ENCODE assay signal across 23 mouse cellular contexts in the genomic region with DNA sequence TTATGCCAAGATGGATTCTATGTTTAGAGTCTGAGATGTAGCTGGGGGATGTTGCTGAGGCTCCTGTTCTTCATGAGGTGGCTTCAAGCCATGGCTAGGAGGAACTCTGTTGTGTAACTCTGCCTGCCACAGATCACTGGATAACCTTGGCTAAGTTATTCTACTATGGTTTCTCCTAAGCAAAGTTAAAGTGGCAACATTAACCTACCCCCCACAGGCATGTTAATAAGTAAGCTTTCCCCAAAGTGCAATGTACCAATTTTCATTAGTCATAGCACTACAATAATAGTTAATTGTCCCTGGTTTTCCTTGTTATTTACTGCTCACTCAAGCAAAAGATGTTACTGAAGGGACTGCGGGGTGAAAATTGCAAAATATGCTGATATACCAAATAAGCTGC. TPM values are rescaled to one million over a fixed set of nuclear protein-coding genes. Genes with fewer than 3 reads are reported as not detected.
A peak's percentile ranks its signal among the peaks of the same experiment; 100 is the strongest.
DNase-seq lines count a peak whose midpoint lies in the region; ATAC-seq and TF ChIP-seq lines count a peak whose summit lies in the region.
"Had no signal": no experiment of that assay in that cellular context is flagged by ENCODE, and none has a peak within 500 bp of the region (broad histone marks: within the 10 kb centered on the region; RNA-seq: fewer than 3 reads in every experiment).

No protein-coding gene starts in this region.

- CTCF ChIA-PET in Patski (lab: Charles Lee): interaction anchor here (1.7 kb wide), 1 partner anchor 208 kb away, joined by 3 read pairs; no protein-coding TSS in a partner anchor

- H3K36me3 ChIP-seq in kidney, embryonic 16.5 days (ENCODE audit: insufficient read depth, low read length): no peaks in the 10 kb centered on the region
- H3K36me3 ChIP-seq in neural tube, embryonic 14.5 days (ENCODE audit: control insufficient read depth, insufficient read depth, low read length): no peaks in the 10 kb centered on the region
- H3K36me3 ChIP-seq in thymus, adult 2 months (ENCODE audit: control insufficient read depth, insufficient read depth, low read length): no peaks in the 10 kb centered on the region
- H3K36me3 ChIP-seq: heart, embryonic 13.5 days; hindbrain, embryonic 12.5 days; liver, embryonic 15.5 days; lung, embryonic 15.5 days had no signal

- no peak overlapping the region for H3K4me3 ChIP-seq in kidney, embryonic 16.5 days (ENCODE audit: low read length)
- no peak overlapping the region for H3K4me3 ChIP-seq in neural tube, embryonic 14.5 days (ENCODE audit: low read depth, low read length)
- no peak overlapping the region for H3K4me3 ChIP-seq in thymus, adult 2 months (ENCODE audit: control insufficient read depth, insufficient read depth, low read length)
- H3K4me3 ChIP-seq: heart, adult 2 months; heart, embryonic 13.5 days; hindbrain, embryonic 12.5 days; left cerebral cortex, adult 2 months; liver, embryonic 15.5 days; lung, embryonic 15.5 days had no signal

- H3K4me1 ChIP-seq in kidney, embryonic 16.5 days (ENCODE audit: insufficient read depth, low read length): no peaks in the 10 kb centered on the region
- H3K4me1 ChIP-seq in neural tube, embryonic 14.5 days (ENCODE audit: control insufficient read depth, insufficient read depth, low read length): no peaks in the 10 kb centered on the region
- H3K4me1 ChIP-seq in thymus, adult 2 months (replicated peaks; ENCODE audit: control insufficient read depth, insufficient read depth, low read length): no peaks in the 10 kb centered on the region
- H3K4me1 ChIP-seq: heart, embryonic 13.5 days; hindbrain, embryonic 12.5 days; liver, embryonic 15.5 days; lung, embryonic 15.5 days had no signal

- peak; percentile 96 for ATAC-seq in Patski
- ATAC-seq in kidney, embryonic 16.5 days (ENCODE audit: low FRiP score, low TSS enrichment): peak; percentile 71
- peak; percentile 56; the same call in 1 of the 2 replicates for ATAC-seq in neural tube, embryonic 14.5 days (ENCODE audit: low read depth)
- no peak for ATAC-seq in megakaryocyte progenitor cell, adult 5-6 weeks (replicated peaks; ENCODE audit: poor library complexity)
- ATAC-seq: forebrain, postnatal 0 days had no signal

- no peaks in the 10 kb centered on the region for H3K9me3 ChIP-seq in kidney, embryonic 16.5 days (ENCODE audit: low read length)
- H3K9me3 ChIP-seq in neural tube, embryonic 14.5 days (ENCODE audit: control insufficient read depth, low read length): no peaks in the 10 kb centered on the region
- H3K9me3 ChIP-seq: heart, embryonic 13.5 days; hindbrain, embryonic 12.5 days; liver, embryonic 15.5 days; lung, embryonic 15.5 days had no signal

- peak; percentile 28 for DNase-seq in kidney, adult 18-20 months
- no peak for DNase-seq in kidney, postnatal 4 days
- peak; percentile 88 for DNase-seq in Patski (ENCODE audit: low read depth, low spot score)
- DNase-seq in thymus, adult 2 months: no peak
- DNase-seq: adrenal gland, adult 2 months; cerebellum, adult 18-20 months; cerebellum, postnatal 14 days; forebrain, postnatal 0 days; gastrocnemius, postnatal 25 days; heart, adult 2 months; heart, postnatal 14 days; lung, postnatal 36 days; right cerebral cortex, postnatal 4 days; thymus, postnatal 25 days had no signal

- H3K9ac ChIP-seq in kidney, embryonic 16.5 days (replicated peaks; ENCODE audit: low read length): no peak overlapping the region
- H3K9ac ChIP-seq in neural tube, embryonic 14.5 days (replicated peaks; ENCODE audit: low read depth, low read length): no peak overlapping the region
- H3K9ac ChIP-seq: forebrain, postnatal 0 days; heart, embryonic 13.5 days; hindbrain, embryonic 12.5 days; liver, embryonic 15.5 days; lung, embryonic 15.5 days had no signal

- TF ChIP-seq POLR2A in thymus, adult 2 months (IDR thresholded peaks at IDR 0.05; ENCODE audit: control insufficient read depth, extremely low read depth, insufficient read depth, low read length, poor library complexity): no peak

- POLR2A ChIA-PET in Patski (lab: Charles Lee): interaction anchor here (0.8 kb wide), 1 partner anchor 13 kb away, joined by 3 read pairs; no protein-coding TSS in a partner anchor

- H3K27me3 ChIP-seq in Patski: no peaks in the 10 kb centered on the region
- H3K27me3 ChIP-seq in kidney, embryonic 16.5 days (ENCODE audit: insufficient read depth, low read length): no peaks in the 10 kb centered on the region
- H3K27me3 ChIP-seq in neural tube, embryonic 14.5 days (ENCODE audit: control insufficient read depth, insufficient read depth, low read length): no peaks in the 10 kb centered on the region
- no peaks in the 10 kb centered on the region for H3K27me3 ChIP-seq in thymus, adult 2 months (ENCODE audit: control insufficient read depth, insufficient read depth, low read length)
- H3K27me3 ChIP-seq: heart, embryonic 13.5 days; hindbrain, embryonic 12.5 days; liver, embryonic 15.5 days; lung, embryonic 15.5 days had no signal

- 72% methylated on average over 1 of the region's 1 CpGs for WGBS in kidney, embryonic 16.5 days
- WGBS in neural tube, embryonic 14.5 days: 51% methylated on average over 1 of the region's 1 CpGs
- 91% methylated on average over 1 of the region's 1 CpGs for WGBS in thymus, adult 2 months

- in situ Hi-C loops in Patski (cut with MboI; ENCODE audit: low pct_unique_long_range_greater_than_20kb): loop anchor here (5.0 kb wide), 1 partner anchor 1189 kb away; no protein-coding TSS in a partner anchor

- H3K4me2 ChIP-seq in kidney, embryonic 16.5 days (replicated peaks; ENCODE audit: low read depth, low read length): no peak overlapping the region
- H3K4me2 ChIP-seq in neural tube, embryonic 14.5 days (ENCODE audit: low read depth, low read length): no peak overlapping the region
- H3K4me2 ChIP-seq: heart, embryonic 13.5 days; hindbrain, embryonic 12.5 days; liver, embryonic 15.5 days; lung, embryonic 15.5 days had no signal

- no peak for TF ChIP-seq CTCF in Patski (IDR thresholded peaks at IDR 0.05)
- no peak for TF ChIP-seq CTCF in thymus, adult 2 months (IDR thresholded peaks at IDR 0.05; ENCODE audit: borderline replicate concordance, control insufficient read depth, extremely low read depth, insufficient read depth, low read length, poor library complexity)

- H3K27ac ChIP-seq in kidney, embryonic 16.5 days (ENCODE audit: low read length): no peak overlapping the region
- no peak overlapping the region for H3K27ac ChIP-seq in neural tube, embryonic 14.5 days (ENCODE audit: low read depth, low read length)
- H3K27ac ChIP-seq in thymus, adult 2 months (ENCODE audit: control insufficient read depth, insufficient read depth, low read length): no peak overlapping the region
- H3K27ac ChIP-seq: heart, adult 2 months; heart, embryonic 13.5 days; hindbrain, embryonic 12.5 days; left cerebral cortex, adult 2 months; liver, embryonic 15.5 days; lung, embryonic 15.5 days had no signal

RNA-seq across cellular contexts. Expression of gene Serpinb8, which starts 48.2 kb away (rescaled TPM):
- polyA plus RNA-seq in Patski (2021): 37.6 TPM
- polyA plus RNA-seq in kidney, embryonic 16.5 days (2015; fragmentation: Nextera tagmentation; extraction: Ambion mirVana): 1.0 and 1.1 TPM in 2 replicates
- 0.90 TPM in 1 of 2 replicates, not detected in the other for polyA plus RNA-seq in neural tube, embryonic 14.5 days (2014; fragmentation: Nextera tagmentation; extraction: Ambion mirVana)
- 0.29 TPM in 1 of 2 replicates, not detected in the other for total RNA-seq in megakaryocyte progenitor cell, adult 5-6 weeks (2015)
- 4.5 TPM in 1 of 2 replicates, not detected in the other for total RNA-seq in megakaryocyte progenitor cell, adult 5-6 weeks (2017)
- 0.37 and 1.6 TPM in 2 replicates for polyA plus RNA-seq in thymus, adult 2 months (2012; rRNA removed)
- total RNA-seq: megakaryocyte-erythroid progenitor cell, adult 5-6 weeks had no signal

Comparison
In these comparisons a context has a peak if more than half of its experiments do, and no peak if none do; other contexts are left out.
1. DNase-seq: peak in kidney, adult 18-20 months (single experiment) and Patski (single experiment); none in kidney, postnatal 4 days (0 of 2) and thymus, adult 2 months (single experiment).
2. RNA of gene Serpinb8, which starts 48.2 kb away (polyA plus RNA-seq): 37.6 TPM in Patski (single experiment); 0.37 to 1.6 TPM in thymus, adult 2 months, 1.0 to 1.1 TPM in kidney, embryonic 16.5 days and 0.90 TPM in neural tube, embryonic 14.5 days; every median in the first group is over 10 times any median in the second.